Mouse (Mus musculus): ENCODE measurements around the gene Dnmt3b. TPM values are rescaled to one million over a fixed set of nuclear protein-coding genes. Genes with fewer than 3 reads are reported as not detected.
A peak's percentile ranks its signal among the peaks of the same experiment; 100 is the strongest.

The Dnmt3b gene
- polyA plus RNA-seq (2014; fragmentation: Nextera tagmentation; extraction: Ambion mirVana) = 10.6 and 12.8 TPM in 2 replicates

GRCm38 (mm10) chr2:153649298-153650013 lies at the start of gene Dnmt3b:
Gene Dnmt3b, plus strand, starts transcription at chr2:153649450.
- under 1% methylated on average over 84 of the region's 93 CpGs for WGBS
- no peaks in the 10 kb centered on the region for H3K9me3 ChIP-seq (ENCODE audit: control insufficient read depth, low read depth, low read length)
- H3K4me1 ChIP-seq (ENCODE audit: control insufficient read depth, insufficient read depth, low read length) = peaks cover 10% of the 10 kb centered on the region; the same call in 1 of the 2 replicates
- no peak within 1 kb of the TSS for H3K27ac ChIP-seq (ENCODE audit: low read length)
- peak within 1 kb of the TSS; percentile 78 for H3K4me3 ChIP-seq (ENCODE audit: low read depth, low read length)
- peak within 1 kb of the TSS; percentile 74 for H3K9ac ChIP-seq (replicated peaks; ENCODE audit: low read depth, low read length)
- peak within 1 kb of the TSS; percentile 94 for H3K4me2 ChIP-seq (replicated peaks; ENCODE audit: low read depth, low read length)
- H3K27me3 ChIP-seq (ENCODE audit: control insufficient read depth, insufficient read depth, low read length) = no peaks in the 10 kb centered on the region
- H3K36me3 ChIP-seq (ENCODE audit: control insufficient read depth, insufficient read depth, low read length) = no peaks in the 10 kb centered on the region
- peak; percentile 87 for ATAC-seq (ENCODE audit: insufficient number of reproducible peaks, insufficient read depth, low FRiP score, low read depth)

GRCm38 (mm10) chr2:153600021-153600666 lies 49.1 kb upstream of the Dnmt3b start:
- 0 out of 2 replicates have a peak, but pooled peaks have one; percentile 62 for ATAC-seq (ENCODE audit: insufficient number of reproducible peaks, insufficient read depth, low FRiP score, low read depth)
- H3K4me1 ChIP-seq (ENCODE audit: control insufficient read depth, insufficient read depth, low read length) = 0 out of 2 replicates have a peak, but pooled peaks cover 4% of the 10 kb centered on the region
- H3K36me3 ChIP-seq (ENCODE audit: control insufficient read depth, insufficient read depth, low read length) = no peaks in the 10 kb centered on the region
- H3K27me3 ChIP-seq (ENCODE audit: control insufficient read depth, insufficient read depth, low read length) = no peaks in the 10 kb centered on the region
- 64% methylated on average over 6 of the region's 6 CpGs for WGBS
- H3K4me3 ChIP-seq (ENCODE audit: low read depth, low read length) = no peak overlapping the region
- H3K4me2 ChIP-seq (replicated peaks; ENCODE audit: low read depth, low read length) = no peak overlapping the region
- no peaks in the 10 kb centered on the region for H3K9me3 ChIP-seq (ENCODE audit: control insufficient read depth, low read depth, low read length)
- no peak overlapping the region for H3K27ac ChIP-seq (ENCODE audit: low read length)
- no peak overlapping the region for H3K9ac ChIP-seq (replicated peaks; ENCODE audit: low read depth, low read length)

- Histone ChIP-seq H3K27ac (ENCODE audit: low read length) (no peak overlapping the region), H3K4me2 (replicated peaks; ENCODE audit: low read depth, low read length) (no peak overlapping the region), H3K4me3 (ENCODE audit: low read depth, low read length) (no peak overlapping the region), H3K27me3 (ENCODE audit: control insufficient read depth, insufficient read depth, low read length) (no peaks in the 10 kb centered on the region), H3K9ac (replicated peaks; ENCODE audit: low read depth, low read length) (no peak overlapping the region), H3K4me1 (ENCODE audit: control insufficient read depth, insufficient read depth, low read length) (0 out of 2 replicates have a peak, but pooled peaks cover 4% of the 10 kb centered on the region), H3K9me3 (ENCODE audit: control insufficient read depth, low read depth, low read length) (no peaks in the 10 kb centered on the region), H3K36me3 (ENCODE audit: control insufficient read depth, insufficient read depth, low read length) (no peaks in the 10 kb centered on the region)
- 0 out of 2 replicates have a peak, but pooled peaks have one; percentile 17 for ATAC-seq (ENCODE audit: insufficient number of reproducible peaks, insufficient read depth, low FRiP score, low read depth)
- WGBS = 55% methylated on average over 16 of the region's 16 CpGs
Measured at GRCm38 (mm10) chr2:153600667-153601648, 48.3 kb upstream of the Dnmt3b start.

GRCm38 (mm10) chr2:153603724-153604123 lies 45.5 kb upstream of the Dnmt3b start:
- H3K36me3 ChIP-seq (ENCODE audit: control insufficient read depth, insufficient read depth, low read length) = no peaks in the 10 kb centered on the region
- no peaks in the 10 kb centered on the region for H3K9me3 ChIP-seq (ENCODE audit: control insufficient read depth, low read depth, low read length)
- 39% methylated on average over 4 of the region's 4 CpGs for WGBS
- ATAC-seq (ENCODE audit: insufficient number of reproducible peaks, insufficient read depth, low FRiP score, low read depth) = no peak
- H3K4me3 ChIP-seq (ENCODE audit: low read depth, low read length) = no peak overlapping the region
- H3K4me1 ChIP-seq (ENCODE audit: control insufficient read depth, insufficient read depth, low read length) = 0 out of 2 replicates have a peak, but pooled peaks cover 4% of the 10 kb centered on the region
- no peaks in the 10 kb centered on the region for H3K27me3 ChIP-seq (ENCODE audit: control insufficient read depth, insufficient read depth, low read length)
- H3K27ac ChIP-seq (ENCODE audit: low read length) = no peak overlapping the region
- H3K4me2 ChIP-seq (replicated peaks; ENCODE audit: low read depth, low read length) = no peak overlapping the region
- no peak overlapping the region for H3K9ac ChIP-seq (replicated peaks; ENCODE audit: low read depth, low read length)

GRCm38 (mm10) chr2:153606421-153606820 lies 42.8 kb upstream of the Dnmt3b start:
- no peaks in the 10 kb centered on the region for H3K27me3 ChIP-seq (ENCODE audit: control insufficient read depth, insufficient read depth, low read length)
- H3K27ac ChIP-seq (ENCODE audit: low read length) = no peak overlapping the region
- WGBS = 80% methylated on average over 3 of the region's 3 CpGs

GRCm38 (mm10) chr2:153607870-153608515 lies 41.3 kb upstream of the Dnmt3b start:
- ATAC-seq (ENCODE audit: insufficient number of reproducible peaks, insufficient read depth, low FRiP score, low read depth) = peak; percentile 61; the same call in 1 of the 2 replicates
- H3K27me3 ChIP-seq (ENCODE audit: control insufficient read depth, insufficient read depth, low read length) = no peaks in the 10 kb centered on the region
- no peak overlapping the region for H3K27ac ChIP-seq (ENCODE audit: low read length)
- WGBS = 77% methylated on average over 13 of the region's 13 CpGs
- no peak overlapping the region for H3K9ac ChIP-seq (replicated peaks; ENCODE audit: low read depth, low read length)
- H3K4me1 ChIP-seq (ENCODE audit: control insufficient read depth, insufficient read depth, low read length) = peaks cover 9% of the 10 kb centered on the region; the same call in 1 of the 2 replicates
- H3K4me3 ChIP-seq (ENCODE audit: low read depth, low read length) = no peak overlapping the region
- H3K36me3 ChIP-seq (ENCODE audit: control insufficient read depth, insufficient read depth, low read length) = no peaks in the 10 kb centered on the region
- no peaks in the 10 kb centered on the region for H3K9me3 ChIP-seq (ENCODE audit: control insufficient read depth, low read depth, low read length)
- no peak overlapping the region for H3K4me2 ChIP-seq (replicated peaks; ENCODE audit: low read depth, low read length)

More at GRCm38 (mm10) chr2:153606421-153606820, 42.8 kb upstream of the Dnmt3b start:
- no peak for ATAC-seq (ENCODE audit: insufficient number of reproducible peaks, insufficient read depth, low FRiP score, low read depth)
- Histone ChIP-seq H3K9me3 (ENCODE audit: control insufficient read depth, low read depth, low read length) (no peaks in the 10 kb centered on the region), H3K36me3 (ENCODE audit: control insufficient read depth, insufficient read depth, low read length) (no peaks in the 10 kb centered on the region), H3K4me1 (ENCODE audit: control insufficient read depth, insufficient read depth, low read length) (peaks cover 3% of the 10 kb centered on the region; the same call in 1 of the 2 replicates), H3K9ac (replicated peaks; ENCODE audit: low read depth, low read length) (no peak overlapping the region), H3K4me2 (replicated peaks; ENCODE audit: low read depth, low read length) (no peak overlapping the region), H3K4me3 (ENCODE audit: low read depth, low read length) (no peak overlapping the region)

GRCm38 (mm10) chr2:153609058-153609457 lies 40.2 kb upstream of the Dnmt3b start:
- Histone ChIP-seq H3K9ac (replicated peaks; ENCODE audit: low read depth, low read length) (no peak overlapping the region), H3K4me2 (replicated peaks; ENCODE audit: low read depth, low read length) (no peak overlapping the region), H3K27ac (ENCODE audit: low read length) (no peak overlapping the region), H3K4me3 (ENCODE audit: low read depth, low read length) (no peak overlapping the region), H3K4me1 (ENCODE audit: control insufficient read depth, insufficient read depth, low read length) (peaks cover 9% of the 10 kb centered on the region; the same call in 1 of the 2 replicates), H3K27me3 (ENCODE audit: control insufficient read depth, insufficient read depth, low read length) (no peaks in the 10 kb centered on the region), H3K36me3 (ENCODE audit: control insufficient read depth, insufficient read depth, low read length) (no peaks in the 10 kb centered on the region), H3K9me3 (ENCODE audit: control insufficient read depth, low read depth, low read length) (no peaks in the 10 kb centered on the region)
- ATAC-seq (ENCODE audit: insufficient number of reproducible peaks, insufficient read depth, low FRiP score, low read depth) = no peak
- 81% methylated on average over 8 of the region's 8 CpGs for WGBS

All from stomach, embryonic 14.5 days (tissue).